Mouse (Mus musculus) colon, adult 2 months (tissue): ENCODE results near the gene Hmbs. TPM values are rescaled to one million over a fixed set of nuclear protein-coding genes. Genes with fewer than 3 reads are reported as not detected.

Experiments
- polyA plus RNA-seq: library from polyadenylated mRNA; depleted of rRNA; stranded (reverse); fragments of >200 nt; gene quantifications from 2 replicates; pipeline ENCODE4 v1.2.3, GENCODE M21; 2012; rRNA removed

Gene Hmbs
- 34.5 and 35.2 TPM in 2 replicates for polyA plus RNA-seq

DNA sequence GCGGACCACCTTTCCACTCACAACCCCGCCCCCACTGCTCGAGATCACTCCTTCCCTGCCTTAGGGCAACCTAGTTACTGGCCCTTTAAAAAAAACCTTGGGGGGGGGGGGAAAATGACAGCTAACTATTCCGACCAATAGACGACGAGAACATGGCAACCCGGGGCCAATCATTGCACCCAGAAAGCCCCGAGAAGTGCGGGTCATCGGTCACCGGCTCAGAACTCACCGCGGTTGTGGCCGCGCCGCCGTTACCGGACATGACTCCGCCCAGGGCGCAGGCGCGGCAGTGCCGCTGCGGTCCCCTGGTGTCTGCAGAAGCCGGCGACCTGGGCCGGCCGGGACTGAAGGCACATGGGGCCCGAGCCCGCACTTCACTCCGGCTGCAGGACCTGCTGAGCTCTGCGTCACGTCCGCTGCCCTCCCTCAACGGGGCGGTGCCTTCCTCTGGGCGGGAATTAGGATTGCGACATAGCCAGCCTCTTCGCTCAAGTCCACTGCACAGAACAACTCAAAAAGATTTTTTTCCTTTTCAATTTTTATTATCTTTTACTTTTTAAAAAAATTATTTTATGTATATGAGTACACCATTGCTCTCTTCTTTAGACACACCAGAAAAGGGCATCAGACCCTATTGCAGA is at the start of gene Hmbs:
Gene Hmbs (minus strand): TSS at position 448 of the 641 bp plus-strand sequence.

DNA sequence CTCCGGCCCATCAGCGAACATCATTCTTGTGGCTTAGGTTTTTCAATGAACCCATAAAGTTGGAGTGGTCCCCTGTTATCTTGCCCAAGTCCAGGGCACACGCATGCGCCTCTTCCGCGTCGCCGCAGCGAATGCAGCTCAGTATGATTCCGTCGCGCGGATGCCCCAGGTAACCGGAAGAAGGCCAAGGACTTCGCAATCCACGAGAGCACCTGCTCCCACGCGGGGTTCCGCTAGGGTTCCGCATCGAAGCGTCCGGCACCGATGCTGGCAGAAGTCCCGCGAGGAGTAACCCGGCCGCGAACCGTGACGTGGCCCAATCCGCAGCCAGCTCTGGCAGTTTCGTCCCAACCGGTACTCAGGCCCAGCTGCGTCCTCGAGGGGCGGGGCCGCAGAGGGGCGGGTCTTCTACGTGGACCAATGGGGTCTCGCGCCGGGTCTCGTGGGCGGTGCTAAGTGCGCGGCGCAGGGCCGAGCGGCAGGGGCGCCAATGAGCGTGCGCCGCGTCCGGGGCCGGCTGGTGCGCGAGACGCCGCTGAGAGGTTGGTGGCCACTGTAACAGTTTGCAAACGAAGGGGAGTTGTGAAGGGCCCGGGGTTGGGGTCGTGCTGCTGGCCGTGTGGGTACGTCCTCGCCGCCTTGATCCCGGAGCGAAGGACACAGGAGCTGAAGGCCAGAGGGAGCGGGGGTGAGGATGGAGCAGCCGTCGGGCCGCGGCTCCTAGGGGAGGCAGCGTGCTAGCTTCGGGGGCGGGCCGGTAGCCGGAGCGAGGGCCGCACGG is 35.2 kb upstream of the Hmbs start, which contains the start of gene Hyou1:
Gene Hyou1 (plus strand): TSS at position 437 of the 781 bp plus-strand sequence.

DNA sequence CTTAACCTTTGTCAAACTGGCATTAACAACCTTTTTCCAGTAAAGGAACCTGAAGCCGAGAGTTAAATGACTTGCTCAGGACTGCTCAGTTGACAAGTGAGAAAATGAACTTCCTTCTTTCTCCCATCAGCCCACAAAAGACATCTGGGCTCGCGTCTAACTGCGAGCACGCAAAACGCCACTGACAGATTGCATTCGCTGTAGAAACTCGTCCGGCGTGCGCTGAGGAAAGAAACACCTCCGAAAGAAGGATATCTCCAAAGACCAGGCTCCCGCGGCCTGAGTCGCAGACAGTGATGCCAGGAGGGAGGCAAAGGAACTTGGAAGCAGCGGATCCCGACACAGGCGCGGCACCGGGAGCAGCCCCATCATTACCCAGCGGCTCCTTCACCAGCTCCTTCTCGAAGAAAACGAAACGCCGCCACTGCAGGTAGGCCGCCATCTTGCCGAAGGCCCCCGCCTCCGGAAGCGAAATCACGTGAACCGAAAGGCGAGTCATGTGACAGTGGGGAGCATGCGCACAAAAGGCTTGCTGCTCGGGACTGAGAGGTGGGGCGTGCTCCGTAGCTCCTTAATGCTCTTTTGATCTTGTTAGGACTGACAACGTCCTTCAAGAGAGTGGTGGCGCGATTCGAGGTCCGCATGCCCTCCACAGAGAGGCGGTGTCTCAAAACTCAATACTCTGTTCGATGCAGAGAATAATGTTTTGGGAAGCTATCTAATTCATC is 17.3 kb upstream of the Hmbs start, which contains the start of gene Vps11:
Gene Vps11 (minus strand): TSS at position 481 of the 728 bp plus-strand sequence.

DNA sequence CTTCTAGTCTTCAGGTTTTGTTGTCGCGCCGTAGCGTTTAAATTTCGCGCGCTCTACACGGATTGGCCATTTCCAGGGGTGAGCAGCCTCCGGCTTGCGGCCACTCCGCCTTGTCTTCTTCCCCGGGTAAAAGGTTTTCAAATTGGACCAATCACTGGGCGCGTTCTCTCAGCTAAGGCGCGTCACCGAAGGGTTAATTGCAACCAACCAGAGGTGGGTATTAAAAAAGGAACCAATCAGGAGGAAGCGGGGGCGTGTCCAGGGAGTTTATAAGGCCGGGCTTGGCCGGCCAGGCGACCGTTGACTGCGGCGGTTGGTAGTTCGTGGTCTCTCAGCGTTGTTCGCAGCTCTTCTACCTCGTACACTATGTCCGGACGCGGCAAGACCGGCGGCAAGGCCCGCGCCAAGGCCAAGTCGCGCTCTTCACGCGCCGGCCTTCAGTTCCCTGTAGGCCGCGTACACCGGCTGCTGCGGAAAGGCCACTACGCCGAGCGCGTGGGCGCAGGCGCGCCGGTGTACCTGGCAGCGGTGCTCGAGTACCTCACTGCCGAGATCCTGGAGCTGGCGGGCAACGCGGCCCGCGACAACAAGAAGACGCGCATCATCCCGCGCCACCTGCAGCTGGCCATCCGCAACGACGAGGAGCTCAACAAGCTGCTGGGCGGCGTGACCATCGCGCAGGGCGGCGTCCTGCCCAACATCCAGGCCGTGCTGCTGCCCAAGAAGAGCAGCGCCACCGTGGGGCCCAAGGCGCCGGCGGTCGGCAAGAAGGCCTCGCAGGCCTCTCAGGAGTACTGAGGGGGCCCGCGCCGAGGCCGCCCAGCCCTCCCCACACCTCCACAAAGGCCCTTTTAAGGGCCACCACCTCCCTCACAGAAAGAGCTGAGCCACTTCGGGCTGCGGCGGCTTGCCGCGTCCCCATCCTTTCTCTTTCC is 9.4 kb downstream of the Hmbs start, which contains the start of gene H2afx:
Gene H2afx (plus strand): TSS at position 299 of the 935 bp plus-strand sequence.

DNA sequence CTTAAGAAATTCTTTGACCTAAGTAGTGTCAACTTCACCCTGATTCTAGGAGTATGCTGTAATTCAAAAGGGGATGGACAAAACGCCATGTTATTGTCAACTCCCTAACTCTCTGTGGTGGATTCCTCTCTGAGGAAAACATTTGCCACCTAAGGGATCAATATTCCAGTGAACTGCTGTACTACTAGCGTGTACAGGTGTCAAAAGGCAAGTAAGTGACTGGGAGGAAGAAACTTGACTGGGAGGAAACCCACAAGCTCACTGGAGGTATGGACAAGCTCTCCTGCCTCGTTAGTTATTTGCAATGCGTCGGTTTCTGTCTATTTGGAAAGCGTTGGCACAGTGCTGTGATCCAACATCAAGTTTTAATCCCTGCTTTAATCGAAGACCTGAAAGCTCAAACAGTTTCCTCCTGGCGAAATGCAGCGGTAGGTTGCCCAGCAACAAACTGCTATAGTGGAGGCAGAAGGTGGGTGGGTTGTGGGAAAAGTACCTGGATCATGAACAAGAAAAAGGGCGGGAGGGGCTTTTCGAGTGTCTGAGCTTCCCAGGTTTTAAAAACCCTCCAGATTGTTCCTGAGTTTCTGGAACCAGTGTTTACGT is 18.2 kb downstream of the Hmbs start, which contains the start of gene Dpagt1:
Gene Dpagt1 (plus strand): TSS at position 252 of the 603 bp plus-strand sequence.

DNA sequence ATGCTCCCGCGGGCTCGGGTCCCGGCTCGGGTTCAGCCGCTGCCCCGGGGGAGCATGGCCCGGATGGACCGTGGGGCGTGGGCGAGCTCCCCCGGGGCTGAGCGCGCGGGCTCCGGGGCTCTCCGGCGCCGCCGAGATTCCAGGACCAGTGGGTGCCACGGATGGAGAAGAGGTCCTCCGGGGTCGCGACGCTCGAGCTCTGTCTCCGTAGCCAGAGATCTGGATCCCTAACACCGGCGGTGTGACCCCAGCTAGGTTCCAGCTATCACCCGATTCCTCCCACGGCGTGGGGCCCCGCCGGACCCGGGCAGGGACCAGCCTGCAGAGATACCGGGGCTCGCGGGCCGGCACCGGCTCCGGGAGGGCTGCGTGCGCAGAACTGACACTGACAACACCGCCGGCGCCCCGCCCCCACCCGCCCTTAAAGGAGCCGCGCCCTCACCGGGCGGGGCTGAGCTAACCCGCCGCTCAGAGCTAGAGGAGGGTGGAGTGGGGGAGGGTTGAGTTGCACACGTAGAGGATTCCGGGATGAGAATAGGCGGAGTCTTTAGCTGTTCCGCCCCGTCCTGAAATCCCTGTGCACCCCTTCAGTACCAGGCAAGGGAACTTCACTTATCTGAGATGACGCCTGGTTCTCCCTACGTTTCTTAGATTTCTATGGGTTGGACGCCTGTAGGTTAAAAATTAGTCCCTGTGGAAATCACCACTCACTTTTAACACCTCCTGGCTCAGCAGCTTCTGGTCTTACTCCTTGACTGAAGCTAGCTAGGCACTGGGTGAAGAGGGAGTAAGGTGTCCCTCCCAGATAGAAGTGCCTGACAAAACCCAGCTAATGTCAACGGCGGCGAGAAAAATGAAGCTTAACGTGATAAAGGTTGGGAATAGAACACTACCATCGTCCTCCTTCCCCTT is 23.9 kb downstream of the Hmbs start, which contains the start of gene C2cd2l:
Gene C2cd2l (minus strand): TSS at position 399 of the 912 bp plus-strand sequence.

DNA sequence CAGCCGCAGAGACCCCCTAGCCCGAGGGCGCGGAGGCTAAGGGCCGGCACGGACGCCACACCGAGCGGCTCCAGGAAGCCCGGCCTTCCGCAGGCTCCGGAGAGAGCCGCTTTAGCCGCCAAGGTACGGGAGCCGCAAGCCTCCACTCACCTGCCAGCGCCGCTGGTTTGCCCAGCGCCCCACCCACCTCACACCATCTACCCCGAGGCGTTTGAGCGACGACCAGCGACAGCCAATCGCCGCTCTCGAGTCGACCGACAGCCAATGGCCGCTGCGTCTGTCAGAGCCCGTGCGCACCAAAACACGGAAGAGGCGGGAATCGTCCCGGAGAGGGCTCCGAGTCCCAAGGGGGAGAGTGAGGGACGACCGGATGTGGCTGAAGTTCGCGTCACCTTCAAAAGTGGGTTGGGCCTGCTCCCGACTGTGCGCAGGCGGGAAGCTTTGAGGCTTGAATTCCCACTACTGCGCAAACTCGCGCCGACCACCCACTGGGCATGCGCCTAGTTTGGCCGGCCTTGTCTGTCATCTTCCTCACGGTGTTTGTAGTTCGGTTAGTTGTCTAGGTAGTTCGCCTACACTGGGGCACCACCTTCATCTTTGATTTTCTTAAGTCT is 38.5 kb downstream of the Hmbs start, which contains the start of gene Hinfp:
Gene Hinfp (minus strand): TSS at position 206 of the 614 bp plus-strand sequence.

DNA sequence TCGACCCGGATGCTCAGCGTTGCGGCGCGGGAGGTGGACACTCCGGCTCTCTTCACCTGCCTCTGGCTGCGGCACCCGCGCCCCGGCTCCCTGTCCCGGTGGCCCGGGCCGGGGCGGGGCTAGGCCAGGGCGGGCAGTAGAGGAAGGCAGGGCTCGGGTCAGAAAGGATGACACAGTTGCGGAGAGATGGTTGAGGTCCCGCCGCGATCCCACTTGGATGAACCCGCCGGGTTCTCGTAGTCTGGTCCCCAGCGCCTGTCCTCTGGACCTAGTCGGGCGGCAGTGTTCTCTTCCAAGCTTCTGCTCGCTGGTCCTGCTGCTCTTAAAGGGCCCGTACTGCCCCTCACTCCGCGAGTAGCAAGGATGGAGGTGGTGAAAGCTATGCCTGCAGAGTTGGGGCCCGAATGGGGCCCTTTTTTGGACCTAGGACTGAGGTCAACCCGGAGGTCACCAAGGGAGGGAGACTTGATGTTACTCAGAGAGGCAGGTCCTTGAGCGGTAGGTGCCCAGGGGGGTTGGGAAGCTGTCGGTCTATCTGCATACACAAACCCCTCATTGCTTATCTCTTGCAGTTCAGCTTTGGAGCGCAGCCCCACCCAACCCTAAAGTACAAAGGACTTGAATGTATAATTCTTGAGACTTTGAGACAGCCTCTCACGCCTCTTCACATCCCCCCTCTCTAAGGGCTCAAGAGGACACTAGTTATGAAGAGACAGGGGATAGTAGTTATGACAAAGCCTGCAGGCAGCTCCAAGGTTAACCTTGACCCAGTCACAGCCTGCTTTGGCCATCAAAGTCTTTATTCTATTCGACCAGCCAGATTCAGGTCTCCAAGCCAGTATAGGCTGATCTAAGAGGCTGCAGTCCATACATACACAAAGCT is 55.7 kb downstream of the Hmbs start, which contains the start of gene Abcg4:
Gene Abcg4 (minus strand): TSS at position 540 of the 883 bp plus-strand sequence.

Other genes starting within 250 kb of the Hmbs start
- gene Mfrp, start 242.5 kb downstream of the Hmbs start, polyA plus RNA-seq, result not detected in 2 replicates
- gene C1qtnf5, start 237.0 kb downstream of the Hmbs start, polyA plus RNA-seq, result 23.7 and 30.8 TPM in 2 replicates
- not detected in 2 replicates for gene Gm49380, start 230.7 kb downstream of the Hmbs start, polyA plus RNA-seq
- 34.4 and 44.1 TPM in 2 replicates for gene Rnf26, start 230.7 kb downstream of the Hmbs start, polyA plus RNA-seq
- gene Mcam, start 209.8 kb downstream of the Hmbs start, polyA plus RNA-seq, result 39.7 and 42.8 TPM in 2 replicates
- 8.4 and 10.9 TPM in 2 replicates for gene Cbl, start 110.2 kb downstream of the Hmbs start, polyA plus RNA-seq
- gene Ccdc153, start 103.6 kb downstream of the Hmbs start, polyA plus RNA-seq, result 0.14 TPM in 1 of 2 replicates, not detected in the other
- 8.3 and 12.4 TPM in 2 replicates for gene Pdzd3, start 92.8 kb downstream of the Hmbs start, polyA plus RNA-seq
- gene Nlrx1, start 75.6 kb downstream of the Hmbs start, polyA plus RNA-seq, result 27.5 and 33.1 TPM in 2 replicates
- gene Abcg4, start 55.6 kb downstream of the Hmbs start, polyA plus RNA-seq, result 4.7 and 6.7 TPM in 2 replicates
- 17.5 and 22.3 TPM in 2 replicates for gene Hinfp, start 38.6 kb downstream of the Hmbs start, polyA plus RNA-seq
- 115 and 139 TPM in 2 replicates for gene C2cd2l, start 23.9 kb downstream of the Hmbs start, polyA plus RNA-seq
- 62.8 and 83.7 TPM in 2 replicates for gene Dpagt1, start 18.2 kb downstream of the Hmbs start, polyA plus RNA-seq
- gene H2afx, start 9.5 kb downstream of the Hmbs start, polyA plus RNA-seq, result 154 and 173 TPM in 2 replicates
- 16.6 and 18.3 TPM in 2 replicates for gene Vps11, start 17.4 kb upstream of the Hmbs start, polyA plus RNA-seq
- gene Hyou1, start 35.3 kb upstream of the Hmbs start, polyA plus RNA-seq, result 43.9 and 44.8 TPM in 2 replicates
- 37.0 and 46.0 TPM in 2 replicates for gene Slc37a4, start 52.6 kb upstream of the Hmbs start, polyA plus RNA-seq
- gene Rps25, start 62.9 kb upstream of the Hmbs start, polyA plus RNA-seq, result 84.4 and 119 TPM in 2 replicates
- gene Trappc4, start 63.4 kb upstream of the Hmbs start, polyA plus RNA-seq, result 44.3 and 46.5 TPM in 2 replicates
- gene Ccdc84, start 74.3 kb upstream of the Hmbs start, polyA plus RNA-seq, result 30.0 and 36.4 TPM in 2 replicates
- not detected in 2 replicates for gene Foxr1, start 96.9 kb upstream of the Hmbs start, polyA plus RNA-seq
- gene Upk2, start 110.7 kb upstream of the Hmbs start, polyA plus RNA-seq, result 0.21 TPM in 1 of 2 replicates, not detected in the other
- gene Bcl9l, start 138.6 kb upstream of the Hmbs start, polyA plus RNA-seq, result 23.6 and 37.6 TPM in 2 replicates
- 3.2 and 3.3 TPM in 2 replicates for gene Cxcr5, start 217.6 kb upstream of the Hmbs start, polyA plus RNA-seq